Mouse (Mus musculus): ENCODE measurements around the gene Clnk. TPM values are rescaled to one million over a fixed set of nuclear protein-coding genes. Genes with fewer than 3 reads are reported as not detected.
A peak's percentile ranks its signal among the peaks of the same experiment; 100 is the strongest.

Gene Clnk
- polyA plus RNA-seq, 3 experiments from 2014 or later = not detected

DNA sequence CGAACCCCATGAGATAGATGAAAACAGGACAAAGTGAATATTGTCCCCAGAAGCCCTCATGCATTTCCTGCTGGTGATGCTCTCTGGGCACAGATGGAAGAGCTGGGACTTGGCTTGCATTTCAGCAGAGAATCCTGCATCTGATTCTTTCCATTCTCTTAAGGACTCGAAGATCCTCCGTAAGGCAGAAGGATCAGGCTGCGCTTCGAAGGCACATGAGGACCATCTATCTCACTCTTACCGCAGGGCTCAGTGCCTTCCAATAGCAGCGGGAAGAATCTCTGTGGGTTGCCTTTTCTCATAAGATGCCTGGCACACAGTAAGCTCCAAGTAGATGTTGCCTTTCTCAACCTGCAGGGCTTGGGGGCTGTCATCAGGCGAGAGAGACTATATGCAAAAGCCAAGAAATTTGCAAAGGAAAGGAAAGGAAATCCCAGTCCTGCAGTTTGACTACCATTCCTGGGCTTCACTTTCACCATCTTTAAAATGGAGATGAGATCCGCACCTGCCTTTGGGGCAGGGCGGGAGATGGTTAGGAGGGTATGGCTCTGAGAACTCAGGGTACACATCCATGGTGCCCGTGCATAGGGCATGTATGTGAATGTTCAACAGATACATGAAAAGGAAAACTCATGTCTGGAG lies 167.6 kb downstream of the Clnk start:
- ATAC-seq = no peak

DNA sequence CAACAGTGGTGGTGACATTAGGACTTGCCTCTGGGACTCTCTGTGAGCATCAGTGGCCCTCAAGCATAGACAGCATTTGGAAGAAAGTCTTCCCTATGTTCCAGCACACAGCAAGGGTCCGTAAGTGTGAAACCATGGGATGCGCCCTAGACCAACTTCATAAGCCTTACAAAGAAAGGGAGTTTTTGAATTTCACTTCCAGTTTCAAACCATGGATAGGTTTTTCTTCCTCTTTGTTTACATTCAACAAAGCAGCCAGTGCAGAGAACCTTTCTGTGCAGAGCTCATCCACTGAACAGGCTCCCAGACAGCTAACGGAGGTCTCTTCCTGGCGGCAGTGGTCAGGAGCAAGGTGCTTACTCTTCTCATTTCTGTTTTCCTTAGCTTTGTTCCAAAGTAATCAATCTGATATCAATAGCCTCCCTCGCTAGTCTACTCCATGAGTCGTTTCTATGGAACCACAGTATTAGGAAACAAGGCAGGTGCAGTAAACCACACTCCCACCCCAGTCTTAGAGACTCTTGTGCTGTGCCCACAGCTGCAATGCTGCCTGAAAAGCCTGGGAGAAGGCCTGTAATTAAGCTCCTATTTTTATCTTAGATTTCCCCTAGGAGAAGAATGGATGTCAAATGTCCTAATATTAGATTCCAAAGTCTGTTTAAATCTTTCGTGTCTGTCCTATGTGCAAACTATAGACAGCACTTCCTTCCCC lies 169.1 kb downstream of the Clnk start:
- no peak for ATAC-seq

DNA sequence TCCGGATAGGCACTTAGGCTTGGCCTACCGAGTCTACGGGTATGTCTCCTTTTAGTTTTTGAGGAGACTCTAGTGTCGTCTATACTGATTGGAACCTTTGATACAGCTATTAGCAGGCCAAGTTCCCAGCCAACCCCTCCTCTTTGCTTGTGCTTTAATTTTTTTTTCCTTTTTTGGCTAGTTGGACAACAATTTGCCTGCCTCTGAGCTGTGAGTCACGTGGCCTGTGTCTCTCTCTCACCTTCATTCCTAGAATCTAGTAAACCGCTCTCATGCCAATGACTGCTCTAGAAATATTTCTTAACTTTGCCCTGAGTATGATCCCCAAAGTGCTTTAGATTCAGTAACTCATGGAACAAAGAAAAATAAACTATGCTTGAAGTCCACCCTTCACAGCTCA lies 173.7 kb downstream of the Clnk start:
- ATAC-seq = no peak

DNA sequence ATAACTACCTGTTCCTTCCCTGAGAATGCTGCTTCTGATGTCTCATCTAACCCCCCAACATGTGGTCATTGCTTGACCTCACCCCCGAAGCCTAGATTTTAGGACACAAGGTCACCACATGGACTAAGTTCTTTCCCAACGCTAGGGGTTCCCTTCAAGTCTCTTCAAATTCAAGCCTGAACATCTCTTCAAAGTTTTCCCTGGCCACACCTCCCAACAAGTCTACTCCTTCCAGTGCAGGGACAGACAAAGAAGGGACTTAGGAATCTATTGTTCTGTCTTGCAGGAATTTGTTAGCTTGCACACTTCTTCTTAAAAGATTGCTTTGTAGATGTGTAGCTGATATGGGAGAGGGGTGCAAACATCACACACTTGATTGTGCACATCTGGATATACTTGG lies 174.5 kb downstream of the Clnk start:
- ATAC-seq = no peak

DNA sequence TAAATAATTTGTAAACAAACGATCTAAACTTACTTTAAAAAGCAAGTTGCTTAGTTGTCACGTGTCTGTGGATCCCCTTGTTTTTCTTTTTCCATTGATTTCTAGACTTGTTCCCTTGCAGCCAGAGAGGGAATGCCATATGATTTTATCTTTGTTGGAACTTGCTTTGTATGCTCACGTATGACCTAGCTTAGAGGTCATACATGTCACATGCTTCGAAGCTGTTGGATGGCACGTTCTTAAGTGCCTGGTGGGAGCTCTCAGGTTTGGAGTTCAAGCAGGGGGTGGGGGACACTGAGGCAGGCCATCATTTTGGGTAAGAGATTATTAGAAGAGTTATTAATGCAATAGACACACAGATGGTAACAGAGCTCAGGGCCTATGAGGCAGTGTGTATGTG lies 178.1 kb downstream of the Clnk start:
- no peak for ATAC-seq

DNA sequence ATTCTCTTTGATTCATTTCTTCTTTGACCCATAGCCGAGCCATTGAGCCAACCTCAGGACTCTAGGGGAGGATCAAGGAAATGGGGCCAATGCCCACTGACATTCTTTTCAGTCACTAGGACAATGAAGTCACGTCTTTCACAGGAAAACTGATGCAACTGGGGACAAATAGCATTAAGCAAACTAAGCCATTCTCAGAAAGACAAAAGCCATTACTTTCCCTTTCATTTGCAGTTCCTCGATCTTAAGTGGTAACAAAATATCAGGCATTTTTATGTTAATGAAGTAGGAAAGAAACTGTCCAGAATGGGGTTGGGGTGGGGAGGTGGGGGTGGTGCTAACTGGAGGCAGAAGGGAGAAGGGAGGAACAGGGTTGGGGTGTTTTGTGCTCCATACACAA lies 178.6 kb downstream of the Clnk start:
- ATAC-seq = no peak

DNA sequence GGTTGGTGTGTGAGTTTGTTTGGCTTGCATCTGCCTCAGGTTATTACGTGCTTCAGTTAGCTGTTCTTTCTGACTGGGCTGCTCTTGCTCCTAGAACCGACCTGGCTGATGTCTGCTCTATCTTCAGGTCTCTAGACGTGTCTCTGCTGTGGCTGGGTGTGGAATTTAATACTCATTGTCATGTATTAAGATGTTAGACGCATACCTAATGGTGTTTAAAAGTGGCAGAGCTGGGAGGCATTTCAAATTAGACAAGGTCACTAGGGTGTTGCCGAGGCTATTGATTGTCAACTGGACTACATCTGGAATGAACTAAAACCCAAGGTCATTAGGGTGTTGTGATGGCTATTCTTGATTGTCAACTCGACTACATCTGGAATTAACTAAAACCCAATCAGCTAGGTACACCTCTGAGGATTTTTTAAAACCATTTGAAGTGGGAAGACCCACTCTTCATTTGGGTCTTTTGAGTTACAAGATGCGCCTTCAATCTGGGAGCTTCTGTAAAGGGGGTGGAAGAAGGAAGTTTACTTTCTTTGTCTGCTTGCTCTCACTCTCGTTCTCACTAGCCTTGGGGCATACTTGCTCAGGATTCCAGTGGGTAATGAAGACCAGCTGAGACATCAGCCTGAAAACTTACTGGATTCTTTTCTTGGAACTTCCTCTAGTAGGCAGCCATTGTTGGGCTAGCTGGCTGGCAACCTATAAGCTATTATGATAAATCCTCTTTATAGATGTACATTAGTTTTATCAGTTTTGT lies 179.8 kb downstream of the Clnk start:
- ATAC-seq = no peak

DNA sequence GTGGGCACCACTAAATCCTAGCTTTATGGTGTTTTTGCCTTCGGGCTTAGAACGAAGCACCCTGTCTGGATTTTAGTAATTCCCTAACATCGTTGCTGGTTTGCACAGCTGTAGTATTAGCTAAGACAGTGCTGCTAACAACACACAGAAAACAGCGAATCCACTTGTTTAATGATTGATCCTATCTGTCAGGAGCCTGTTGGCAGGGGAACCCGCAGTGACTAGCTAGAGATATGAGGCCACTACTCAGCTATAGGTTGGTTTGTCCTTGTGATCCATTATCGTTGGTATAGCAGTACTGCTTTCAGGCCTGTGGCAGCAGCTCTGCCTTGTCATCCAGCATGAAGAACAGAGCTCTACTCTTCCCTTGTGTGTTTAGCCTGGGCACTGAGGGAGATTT lies 183.8 kb downstream of the Clnk start:
- ATAC-seq = no peak

DNA sequence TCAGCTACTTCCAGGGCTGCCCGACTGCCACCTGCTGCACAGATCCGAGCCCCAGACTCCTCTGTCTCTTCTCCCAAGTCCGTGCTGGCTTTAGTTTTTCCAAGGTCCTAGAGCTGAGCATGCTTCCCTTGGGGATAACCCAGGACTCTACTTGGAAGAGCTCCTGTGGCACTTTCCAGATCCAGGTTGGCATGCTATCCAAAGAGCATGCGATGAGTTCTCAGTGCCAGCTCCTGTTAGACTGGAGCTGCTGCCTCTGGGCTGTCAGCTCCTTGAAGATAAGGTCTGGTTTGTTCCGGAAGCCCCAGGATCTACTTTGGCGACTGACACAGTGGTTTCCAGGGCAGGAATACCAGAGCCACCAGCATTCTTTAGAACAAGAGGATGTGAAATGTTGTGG lies 187.4 kb downstream of the Clnk start:
- ATAC-seq = no peak

DNA sequence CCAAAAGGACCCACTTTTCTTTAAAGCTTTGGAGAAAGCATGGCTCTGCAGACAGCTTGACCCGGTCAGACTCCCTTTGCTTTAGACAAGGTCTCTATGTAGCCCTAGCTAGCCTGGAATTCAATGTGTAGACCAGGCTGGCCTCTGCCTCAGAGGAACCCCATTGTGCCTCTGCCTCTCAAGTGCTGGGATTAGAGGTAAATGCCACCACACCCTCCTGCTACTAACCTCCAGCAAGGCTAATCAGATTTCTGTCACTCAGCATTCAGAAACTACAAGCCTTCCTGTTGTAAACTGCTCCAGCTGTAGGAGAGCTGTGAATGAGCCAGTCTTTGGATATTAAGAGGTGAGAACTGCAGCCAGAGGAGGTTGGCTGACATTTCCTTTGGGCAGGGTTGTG lies 188.9 kb downstream of the Clnk start:
- no peak for ATAC-seq

DNA sequence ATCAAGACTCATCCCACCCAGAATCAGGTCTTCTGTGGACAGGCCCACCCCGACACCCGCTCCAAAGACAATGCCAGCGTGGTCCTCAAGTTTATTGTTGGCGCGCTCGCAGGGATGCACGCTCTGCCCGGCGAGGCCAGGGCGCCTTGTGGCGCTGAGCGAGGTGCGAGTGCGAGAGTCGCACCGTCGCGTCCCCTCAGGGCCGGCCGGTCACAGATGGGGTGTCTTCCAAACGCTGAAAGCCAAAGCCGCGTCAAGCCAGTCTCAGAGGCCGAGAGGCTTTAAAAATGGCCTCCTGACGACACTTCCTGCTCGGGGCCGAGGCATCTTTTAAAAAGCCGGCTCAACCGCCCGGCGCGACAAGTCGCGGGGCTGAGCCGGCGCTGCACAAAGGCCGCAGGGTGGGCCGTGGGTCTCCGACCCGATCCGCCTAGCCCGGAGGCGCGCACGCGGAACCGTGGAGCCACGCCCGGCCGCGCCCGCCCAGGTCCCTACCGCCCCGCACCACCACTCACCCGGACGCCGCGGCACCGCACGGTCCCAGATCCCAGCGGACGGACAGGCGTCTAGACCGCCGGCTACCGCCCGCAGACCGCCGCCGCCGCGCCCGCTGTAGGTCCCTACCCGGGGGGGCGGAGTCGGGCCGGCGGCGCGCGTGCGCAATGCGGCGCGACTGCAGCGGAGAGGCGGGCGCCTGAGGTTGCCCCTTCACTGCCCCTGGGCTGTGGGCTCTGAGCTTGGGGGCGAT lies 192.3 kb downstream of the Clnk start, which contains the start of gene Zfp518b:
Gene Zfp518b, minus strand, starts transcription at position 663 of the 748 bp plus-strand sequence.
- ATAC-seq = peak; percentile 52

DNA sequence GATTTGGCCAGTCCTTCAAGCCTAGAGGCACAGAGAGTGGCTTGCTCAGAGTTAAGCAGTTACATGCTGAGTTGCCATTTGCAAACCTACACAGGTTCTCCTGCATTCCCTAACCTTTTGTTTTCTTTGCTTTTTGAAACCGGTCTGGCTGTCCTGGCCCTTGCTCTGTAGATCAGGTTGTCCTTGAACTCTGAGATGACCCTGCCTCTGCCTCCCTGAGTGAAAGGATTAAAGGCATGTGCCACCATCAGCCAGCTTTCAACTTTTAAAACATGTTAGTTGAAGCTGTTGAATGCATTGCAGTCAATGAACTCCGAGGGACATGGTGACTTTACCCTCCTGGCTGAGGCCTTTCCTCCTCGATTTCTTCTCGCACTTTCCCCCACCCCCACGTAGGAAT lies 217.8 kb downstream of the Clnk start:
- no peak for ATAC-seq

Other genes starting within 250 kb of the Clnk start
- 1 to 10 TPM in 1 of 3 experiments, under 1 TPM in 2; 0.60 to 1.3 (median 0.73) TPM for gene Zfp518b, start 192.0 kb downstream of the Clnk start, polyA plus RNA-seq (2017; shearing (Covaris generic))